Mouse (Mus musculus): ENCODE results near the gene Cmya5. TPM values are rescaled to one million over a fixed set of nuclear protein-coding genes. Genes with fewer than 3 reads are reported as not detected.

Gene Cmya5
- polyA plus RNA-seq, 1 experiment from 2014 or later: 0.07 TPM

DNA sequence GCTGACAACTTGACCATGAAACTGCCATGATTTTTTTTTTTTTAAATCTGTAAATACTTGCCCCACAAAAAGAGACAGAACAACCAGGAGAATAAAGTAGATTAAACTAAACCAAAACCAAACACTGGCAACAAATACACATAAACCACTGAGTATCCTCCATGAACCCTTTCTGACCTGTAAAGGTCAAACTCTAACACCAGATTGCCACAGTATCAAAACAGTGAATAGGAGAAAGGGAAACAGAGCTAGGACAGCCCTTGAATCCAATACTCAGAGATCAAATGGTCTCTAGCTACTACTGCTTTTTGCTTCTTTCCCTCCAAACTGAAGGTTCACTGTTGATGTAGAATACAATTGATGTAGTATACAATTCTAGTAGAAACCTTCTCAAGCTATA lies 33.0 kb upstream of the Cmya5 start:
- no peak overlapping the region for H3K4me2 ChIP-seq (replicated peaks; ENCODE audit: low read depth, low read length)
- ATAC-seq (ENCODE audit: low FRiP score, low TSS enrichment): no peak
- peaks cover 34% of the 10 kb centered on the region; the same call in 1 of the 2 replicates for H3K36me3 ChIP-seq (ENCODE audit: control insufficient read depth, insufficient read depth, low read length)
- H3K4me1 ChIP-seq (ENCODE audit: control insufficient read depth, insufficient read depth, low read length): no peaks in the 10 kb centered on the region
- H3K4me3 ChIP-seq (ENCODE audit: low read length): no peak overlapping the region
- no peaks in the 10 kb centered on the region for H3K9me3 ChIP-seq (ENCODE audit: control insufficient read depth, low read length)
- no peak overlapping the region for H3K9ac ChIP-seq (ENCODE audit: low read depth, low read length)
- H3K27me3 ChIP-seq (ENCODE audit: control insufficient read depth, insufficient read depth, low read length): no peaks in the 10 kb centered on the region
- no peak overlapping the region for H3K27ac ChIP-seq (ENCODE audit: low read depth, low read length)

DNA sequence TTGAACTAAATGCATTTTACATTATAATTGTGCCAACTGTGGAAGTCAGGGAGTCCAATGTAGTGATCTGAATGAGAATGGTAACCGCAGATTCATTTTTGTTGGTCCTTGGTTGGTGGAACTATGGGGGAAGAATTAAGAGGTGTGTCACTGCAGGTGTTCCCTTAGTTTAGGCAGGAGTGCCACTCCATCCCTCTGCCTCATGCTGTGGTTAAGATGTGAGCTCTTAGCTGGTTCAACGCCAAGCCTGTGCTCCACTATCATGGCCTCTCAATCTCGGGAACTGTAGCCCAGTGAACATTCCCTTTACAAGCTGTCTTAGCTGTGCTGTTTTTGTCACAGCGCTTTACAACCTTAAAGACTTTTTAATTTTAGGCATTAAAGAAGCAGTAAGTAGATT lies 18.8 kb upstream of the Cmya5 start:
- ATAC-seq (ENCODE audit: low FRiP score, low TSS enrichment): no peak
- Histone ChIP-seq H3K9ac (ENCODE audit: low read depth, low read length) (no peak overlapping the region), H3K36me3 (ENCODE audit: control insufficient read depth, insufficient read depth, low read length) (peaks cover 35% of the 10 kb centered on the region), H3K4me1 (ENCODE audit: control insufficient read depth, insufficient read depth, low read length) (no peaks in the 10 kb centered on the region), H3K9me3 (ENCODE audit: control insufficient read depth, low read length) (no peaks in the 10 kb centered on the region), H3K27ac (ENCODE audit: low read depth, low read length) (no peak overlapping the region), H3K4me3 (ENCODE audit: low read length) (no peak overlapping the region), H3K4me2 (replicated peaks; ENCODE audit: low read depth, low read length) (no peak overlapping the region), H3K27me3 (ENCODE audit: control insufficient read depth, insufficient read depth, low read length) (no peaks in the 10 kb centered on the region)
- 91% methylated on average over 4 of the region's 4 CpGs for WGBS

DNA sequence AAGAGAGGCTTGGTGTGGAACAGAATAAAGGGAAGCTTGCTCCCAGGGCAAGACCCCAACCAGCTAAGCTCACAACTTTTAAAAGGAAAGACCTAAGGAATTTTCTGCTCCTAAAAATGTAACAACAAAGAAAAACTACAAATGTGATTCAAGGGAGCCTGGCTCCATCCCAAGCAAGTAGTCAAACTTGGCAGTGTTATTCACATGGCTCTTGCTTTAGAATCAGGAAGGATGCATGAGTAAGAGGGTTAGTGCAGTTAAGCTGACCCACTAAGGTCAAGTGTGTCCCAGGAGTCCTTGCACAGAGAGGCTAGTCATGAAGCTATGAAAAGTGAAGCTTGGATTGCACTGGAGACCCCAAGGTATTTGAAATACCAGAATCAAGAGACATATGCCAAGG lies 17.9 kb upstream of the Cmya5 start:
- Histone ChIP-seq H3K27ac (ENCODE audit: low read depth, low read length) (no peak overlapping the region), H3K27me3 (ENCODE audit: control insufficient read depth, insufficient read depth, low read length) (no peaks in the 10 kb centered on the region)

DNA sequence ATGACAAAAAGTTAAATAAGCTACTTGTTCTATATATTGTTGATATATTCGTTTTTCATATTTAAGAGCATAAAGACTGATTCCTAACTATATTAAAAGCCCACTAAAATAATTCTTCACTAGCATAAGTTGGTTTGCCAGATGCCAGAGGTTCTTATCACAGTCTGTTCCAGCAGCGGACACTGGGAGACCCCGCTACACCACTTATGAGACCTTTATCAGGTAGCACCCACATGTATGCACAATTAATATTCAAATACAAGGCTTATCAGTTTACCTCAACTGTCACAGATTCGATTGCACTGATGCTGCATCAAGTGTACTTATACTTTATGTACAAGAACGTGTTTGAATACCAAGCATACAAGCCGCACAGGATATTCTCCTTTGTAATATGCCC lies 13.7 kb upstream of the Cmya5 start:
- H3K27me3 ChIP-seq (ENCODE audit: control insufficient read depth, insufficient read depth, low read length): no peaks in the 10 kb centered on the region
- H3K9me3 ChIP-seq (ENCODE audit: control insufficient read depth, low read length): no peaks in the 10 kb centered on the region
- no peak overlapping the region for H3K4me3 ChIP-seq (ENCODE audit: low read length)
- no peak overlapping the region for H3K4me2 ChIP-seq (replicated peaks; ENCODE audit: low read depth, low read length)
- no peak overlapping the region for H3K9ac ChIP-seq (ENCODE audit: low read depth, low read length)
- WGBS: 94% methylated on average over 6 of the region's 6 CpGs
- no peak overlapping the region for H3K27ac ChIP-seq (ENCODE audit: low read depth, low read length)
- peaks cover 34% of the 10 kb centered on the region for H3K36me3 ChIP-seq (ENCODE audit: control insufficient read depth, insufficient read depth, low read length)
- H3K4me1 ChIP-seq (ENCODE audit: control insufficient read depth, insufficient read depth, low read length): no peaks in the 10 kb centered on the region
- ATAC-seq (ENCODE audit: low FRiP score, low TSS enrichment): no peak

More for the DNA sequence above, 17.9 kb upstream of the Cmya5 start:
- ATAC-seq (ENCODE audit: low FRiP score, low TSS enrichment): no peak
- H3K36me3 ChIP-seq (ENCODE audit: control insufficient read depth, insufficient read depth, low read length): peaks cover 33% of the 10 kb centered on the region
- no peak overlapping the region for H3K4me3 ChIP-seq (ENCODE audit: low read length)
- no peak overlapping the region for H3K4me2 ChIP-seq (replicated peaks; ENCODE audit: low read depth, low read length)
- no peak overlapping the region for H3K9ac ChIP-seq (ENCODE audit: low read depth, low read length)
- no peaks in the 10 kb centered on the region for H3K9me3 ChIP-seq (ENCODE audit: control insufficient read depth, low read length)
- no peaks in the 10 kb centered on the region for H3K4me1 ChIP-seq (ENCODE audit: control insufficient read depth, insufficient read depth, low read length)

DNA sequence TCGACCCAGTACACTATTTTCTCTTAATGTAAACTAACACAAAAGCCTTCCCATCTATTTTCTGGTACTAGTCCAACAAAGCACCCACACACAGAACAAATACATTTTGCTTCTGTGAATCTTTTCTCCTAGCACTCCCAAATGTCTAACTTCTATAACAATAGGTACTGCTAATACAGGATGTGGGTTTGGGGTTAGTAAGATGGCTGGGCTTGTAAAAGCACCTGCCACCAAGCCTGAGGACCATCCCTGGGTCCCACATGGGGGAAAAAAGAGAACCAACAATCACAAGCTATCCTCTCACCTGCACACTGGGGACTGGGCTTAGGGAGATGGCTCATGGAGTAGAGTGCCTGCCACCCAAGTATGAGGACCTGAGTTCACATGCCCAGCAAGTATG lies 8.8 kb upstream of the Cmya5 start:
- 95% methylated on average over 1 of the region's 1 CpGs for WGBS
- H3K9ac ChIP-seq (ENCODE audit: low read depth, low read length): no peak overlapping the region
- no peak for ATAC-seq (ENCODE audit: low FRiP score, low TSS enrichment)
- H3K4me1 ChIP-seq (ENCODE audit: control insufficient read depth, insufficient read depth, low read length): no peaks in the 10 kb centered on the region
- H3K4me2 ChIP-seq (replicated peaks; ENCODE audit: low read depth, low read length): no peak overlapping the region
- H3K36me3 ChIP-seq (ENCODE audit: control insufficient read depth, insufficient read depth, low read length): peaks cover 47% of the 10 kb centered on the region
- H3K9me3 ChIP-seq (ENCODE audit: control insufficient read depth, low read length): no peaks in the 10 kb centered on the region
- H3K27me3 ChIP-seq (ENCODE audit: control insufficient read depth, insufficient read depth, low read length): no peaks in the 10 kb centered on the region
- H3K27ac ChIP-seq (ENCODE audit: low read depth, low read length): no peak overlapping the region
- H3K4me3 ChIP-seq (ENCODE audit: low read length): no peak overlapping the region

DNA sequence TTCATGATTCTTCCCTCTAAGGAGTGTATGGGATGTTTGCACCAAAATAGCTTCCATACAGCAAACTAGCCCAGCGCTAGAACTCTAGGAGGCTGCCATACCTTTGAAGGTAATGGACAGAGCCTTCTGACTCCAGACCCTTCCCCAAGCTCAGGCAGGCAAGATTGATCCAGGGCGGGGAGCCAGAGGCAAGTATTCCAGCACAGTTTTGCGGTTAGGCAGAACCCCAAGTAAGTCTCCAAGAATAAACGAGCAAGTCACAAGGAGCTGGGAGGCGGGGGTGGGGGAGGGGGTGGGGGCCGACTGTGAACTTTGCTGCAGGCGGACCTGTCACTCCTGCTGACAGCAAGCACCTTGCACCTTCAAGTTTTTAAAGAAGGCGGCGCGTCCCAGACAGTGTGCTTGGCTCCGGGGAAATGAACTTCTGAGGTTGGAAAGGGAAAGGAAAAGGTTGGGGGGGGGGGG lies 673 bp downstream of the Cmya5 start:
- no peaks in the 10 kb centered on the region for H3K9me3 ChIP-seq (ENCODE audit: control insufficient read depth, low read length)
- H3K27me3 ChIP-seq (ENCODE audit: control insufficient read depth, insufficient read depth, low read length): no peaks in the 10 kb centered on the region
- H3K9ac ChIP-seq (ENCODE audit: low read depth, low read length): peak overlapping the region; percentile 47
- H3K27ac ChIP-seq (ENCODE audit: low read depth, low read length): no peak overlapping the region
- peak overlapping the region; percentile 91 for H3K4me2 ChIP-seq (replicated peaks; ENCODE audit: low read depth, low read length)
- H3K4me3 ChIP-seq (ENCODE audit: low read length): peak overlapping the region; percentile 50
- 19% methylated on average over 11 of the region's 11 CpGs for WGBS
- H3K4me1 ChIP-seq (ENCODE audit: control insufficient read depth, insufficient read depth, low read length): no peaks in the 10 kb centered on the region
- H3K36me3 ChIP-seq (ENCODE audit: control insufficient read depth, insufficient read depth, low read length): peaks cover 8% of the 10 kb centered on the region
- no peak for ATAC-seq (ENCODE audit: low FRiP score, low TSS enrichment)

DNA sequence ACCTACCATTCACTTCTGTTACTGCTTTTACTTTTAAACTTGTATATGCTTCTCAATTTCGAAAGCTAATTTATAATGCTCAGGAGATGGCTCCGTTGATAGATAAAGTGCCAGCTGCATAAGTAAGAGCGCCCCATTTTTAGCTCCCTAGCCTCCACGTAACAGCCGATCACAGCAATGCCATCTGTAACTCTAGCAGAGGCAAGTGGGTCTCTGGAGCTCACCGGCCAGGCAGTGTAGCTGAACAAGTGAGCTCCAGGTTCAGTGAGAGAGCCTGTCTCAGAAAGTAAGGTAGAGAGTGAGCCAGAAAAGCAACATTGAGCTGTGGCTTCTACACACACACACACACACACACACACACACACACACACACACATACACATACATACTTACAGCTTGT lies 3.3 kb downstream of the Cmya5 start:
- Histone ChIP-seq H3K27me3 (ENCODE audit: control insufficient read depth, insufficient read depth, low read length) (no peaks in the 10 kb centered on the region), H3K27ac (ENCODE audit: low read depth, low read length) (no peak overlapping the region), H3K4me2 (replicated peaks; ENCODE audit: low read depth, low read length) (no peak overlapping the region), H3K36me3 (ENCODE audit: control insufficient read depth, insufficient read depth, low read length) (0 out of 2 replicates have a peak, but pooled peaks cover 4% of the 10 kb centered on the region), H3K4me3 (ENCODE audit: low read length) (no peak overlapping the region), H3K9me3 (ENCODE audit: control insufficient read depth, low read length) (no peaks in the 10 kb centered on the region), H3K4me1 (ENCODE audit: control insufficient read depth, insufficient read depth, low read length) (no peaks in the 10 kb centered on the region), H3K9ac (ENCODE audit: low read depth, low read length) (no peak overlapping the region)
- ATAC-seq (ENCODE audit: low FRiP score, low TSS enrichment): no peak
- WGBS: 97% methylated on average over 6 of the region's 6 CpGs

DNA sequence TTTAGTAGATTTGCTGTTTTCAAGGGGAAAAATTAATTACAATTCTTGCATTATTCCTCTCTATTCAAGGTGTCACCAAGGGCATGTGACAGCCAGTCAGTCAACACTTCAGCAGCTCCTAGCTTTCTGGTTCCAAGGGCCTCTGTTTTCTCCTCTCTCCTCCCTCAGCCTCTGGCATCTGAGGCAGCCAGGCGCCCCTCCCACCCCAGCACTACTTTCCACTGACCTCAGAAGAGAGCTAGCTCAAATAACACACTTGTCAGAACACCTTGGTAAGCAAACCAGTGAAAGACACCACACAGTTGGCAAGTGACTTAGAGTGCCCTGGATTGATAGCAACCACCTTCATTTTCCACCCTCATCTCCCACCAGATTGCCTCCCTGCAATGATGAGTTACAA lies 6.5 kb downstream of the Cmya5 start:
- H3K27ac ChIP-seq (ENCODE audit: low read depth, low read length): no peak overlapping the region
- no peaks in the 10 kb centered on the region for H3K27me3 ChIP-seq (ENCODE audit: control insufficient read depth, insufficient read depth, low read length)
- ATAC-seq (ENCODE audit: low FRiP score, low TSS enrichment): no peak
- H3K36me3 ChIP-seq (ENCODE audit: control insufficient read depth, insufficient read depth, low read length): no peaks in the 10 kb centered on the region
- no peak overlapping the region for H3K9ac ChIP-seq (ENCODE audit: low read depth, low read length)
- H3K4me2 ChIP-seq (replicated peaks; ENCODE audit: low read depth, low read length): no peak overlapping the region
- WGBS: 43% methylated on average over 1 of the region's 1 CpGs
- H3K9me3 ChIP-seq (ENCODE audit: control insufficient read depth, low read length): no peaks in the 10 kb centered on the region
- no peak overlapping the region for H3K4me3 ChIP-seq (ENCODE audit: low read length)
- H3K4me1 ChIP-seq (ENCODE audit: control insufficient read depth, insufficient read depth, low read length): no peaks in the 10 kb centered on the region

DNA sequence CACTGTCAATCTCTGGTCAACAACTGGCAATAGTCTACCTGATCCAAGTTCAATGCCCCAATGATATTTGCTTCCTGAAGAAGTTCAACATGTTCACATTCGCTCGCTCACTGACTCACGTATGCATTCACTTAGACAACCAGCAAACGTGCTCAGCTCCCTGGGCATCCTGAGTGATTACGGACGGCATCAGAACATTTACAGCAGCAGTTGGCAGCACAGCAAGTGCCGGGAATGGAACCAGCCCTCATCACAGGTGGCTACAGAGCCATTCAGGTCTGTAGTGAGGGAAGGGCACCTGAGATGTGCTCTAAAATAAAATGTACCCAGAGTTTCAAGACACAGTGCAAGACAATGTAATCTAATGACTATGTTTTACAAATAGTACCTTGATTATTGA lies 7.4 kb downstream of the Cmya5 start:
- no peak overlapping the region for H3K27ac ChIP-seq (ENCODE audit: low read depth, low read length)
- no peaks in the 10 kb centered on the region for H3K36me3 ChIP-seq (ENCODE audit: control insufficient read depth, insufficient read depth, low read length)
- no peak overlapping the region for H3K4me2 ChIP-seq (replicated peaks; ENCODE audit: low read depth, low read length)
- H3K9me3 ChIP-seq (ENCODE audit: control insufficient read depth, low read length): no peaks in the 10 kb centered on the region
- 88% methylated on average over 7 of the region's 7 CpGs for WGBS
- no peak for ATAC-seq (ENCODE audit: low FRiP score, low TSS enrichment)
- H3K27me3 ChIP-seq (ENCODE audit: control insufficient read depth, insufficient read depth, low read length): no peaks in the 10 kb centered on the region
- no peak overlapping the region for H3K4me3 ChIP-seq (ENCODE audit: low read length)
- H3K9ac ChIP-seq (ENCODE audit: low read depth, low read length): no peak overlapping the region
- H3K4me1 ChIP-seq (ENCODE audit: control insufficient read depth, insufficient read depth, low read length): no peaks in the 10 kb centered on the region

DNA sequence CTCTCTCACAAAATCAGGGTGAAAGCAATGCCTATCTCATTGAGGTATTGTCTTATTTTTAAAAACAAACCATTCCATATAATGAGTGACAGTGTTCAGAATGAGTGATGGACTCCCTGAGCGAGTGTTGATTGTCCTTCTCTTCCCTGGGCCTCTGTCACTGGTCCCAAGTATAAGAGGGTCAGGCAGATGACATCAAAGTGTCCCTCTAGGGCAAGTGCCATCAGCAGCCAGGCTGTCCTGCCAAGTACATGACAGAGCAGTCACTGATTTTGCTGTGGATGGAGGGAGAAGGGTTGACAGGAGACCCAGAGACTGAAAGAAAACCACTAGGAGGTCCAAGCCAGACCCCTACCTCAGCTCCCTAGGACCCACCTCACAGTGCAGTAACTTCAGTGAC lies 8.3 kb downstream of the Cmya5 start:
- Histone ChIP-seq H3K9ac (ENCODE audit: low read depth, low read length) (no peak overlapping the region), H3K9me3 (ENCODE audit: control insufficient read depth, low read length) (no peaks in the 10 kb centered on the region), H3K27ac (ENCODE audit: low read depth, low read length) (no peak overlapping the region), H3K36me3 (ENCODE audit: control insufficient read depth, insufficient read depth, low read length) (no peaks in the 10 kb centered on the region), H3K4me1 (ENCODE audit: control insufficient read depth, insufficient read depth, low read length) (no peaks in the 10 kb centered on the region), H3K27me3 (ENCODE audit: control insufficient read depth, insufficient read depth, low read length) (no peaks in the 10 kb centered on the region), H3K4me2 (replicated peaks; ENCODE audit: low read depth, low read length) (no peak overlapping the region), H3K4me3 (ENCODE audit: low read length) (no peak overlapping the region)
- no peak for ATAC-seq (ENCODE audit: low FRiP score, low TSS enrichment)
- WGBS: 88% methylated on average over 1 of the region's 1 CpGs

Data from kidney, embryonic 14.5 days (tissue).